In genomic region chr13:97295101-97295852, GRCm38 (mm10) we compare ENCODE assay signal across 8 mouse cellular contexts. TPM values are rescaled to one million over a fixed set of nuclear protein-coding genes. Genes with fewer than 3 reads are reported as not detected.
DNase-seq lines count a peak whose midpoint lies in the region; ATAC-seq and TF ChIP-seq lines count a peak whose summit lies in the region.

No protein-coding gene starts in this region.

- no peaks in the 10 kb centered on the region for H3K27me3 ChIP-seq in E14TG2a.4 (ENCODE audit: insufficient read depth, low read length)
- no peaks in the 10 kb centered on the region for H3K27me3 ChIP-seq in forebrain, embryonic 13.5 days
- H3K27me3 ChIP-seq in midbrain, embryonic 16.5 days (ENCODE audit: control insufficient read depth, insufficient read depth, low read depth, low read length) = no peaks in the 10 kb centered on the region

- H3K27ac ChIP-seq in forebrain, embryonic 13.5 days = no peak overlapping the region
- no peak overlapping the region for H3K27ac ChIP-seq in midbrain, embryonic 16.5 days (ENCODE audit: low read length)

- H3K4me2 ChIP-seq in forebrain, embryonic 13.5 days = no peak overlapping the region
- no peak overlapping the region for H3K4me2 ChIP-seq in midbrain, embryonic 16.5 days (ENCODE audit: low read length)

- H3K9ac ChIP-seq in forebrain, embryonic 13.5 days = no peak overlapping the region
- no peak overlapping the region for H3K9ac ChIP-seq in midbrain, embryonic 16.5 days (ENCODE audit: low read depth, low read length)

- peak; percentile 83 for DNase-seq in adrenal gland, postnatal 14 days
- peak; percentile 59 to 78 for DNase-seq in heart, postnatal 14 days
- peak; percentile 78 to 84 for DNase-seq in lung, adult 18-20 months
- DNase-seq in thymus, postnatal 14 days = no peak

- peaks cover 87% of the 10 kb centered on the region for H3K4me1 ChIP-seq in E14TG2a.4 (replicated peaks; ENCODE audit: low read depth, low read length)
- H3K4me1 ChIP-seq in forebrain, embryonic 13.5 days = peaks cover 44% of the 10 kb centered on the region
- H3K4me1 ChIP-seq in midbrain, embryonic 16.5 days (ENCODE audit: control insufficient read depth, insufficient read depth, low read length) = peaks cover 14% of the 10 kb centered on the region

- no peak for TF ChIP-seq CTCF in E14TG2a.4 (conservative IDR thresholded peaks at IDR 0.05; ENCODE audit: low read length)

- H3K9me3 ChIP-seq in E14TG2a.4 (ENCODE audit: low read length) = no peaks in the 10 kb centered on the region
- no peaks in the 10 kb centered on the region for H3K9me3 ChIP-seq in forebrain, embryonic 13.5 days (replicated peaks)
- no peaks in the 10 kb centered on the region for H3K9me3 ChIP-seq in midbrain, embryonic 16.5 days (replicated peaks; ENCODE audit: control insufficient read depth, low read length, poor library complexity, severe bottlenecking)

- peak overlapping the region; percentile 70 for H3K4me3 ChIP-seq in E14TG2a.4 (replicated peaks; ENCODE audit: low read length)
- no peak overlapping the region for H3K4me3 ChIP-seq in forebrain, embryonic 13.5 days
- no peak overlapping the region for H3K4me3 ChIP-seq in midbrain, embryonic 16.5 days (ENCODE audit: low read depth, low read length)

- WGBS in forebrain, embryonic 13.5 days = 56% methylated on average over 9 of the region's 9 CpGs
- 48% methylated on average over 9 of the region's 9 CpGs for WGBS in midbrain, embryonic 16.5 days

- intact Hi-C loops in heart, postnatal 14 days (cut with DNase I) = loop anchor here (2.0 to 5.0 kb wide), 2 partner anchors 54 to 142 kb away; partner anchors contain the start of gene Enc1

- ATAC-seq in inflammation-experienced regulatory T-cells, adult 6 months = no peak
- ATAC-seq in forebrain, embryonic 13.5 days = no peak
- no peak for ATAC-seq in midbrain, embryonic 16.5 days

- no peaks in the 10 kb centered on the region for H3K36me3 ChIP-seq in E14TG2a.4 (ENCODE audit: insufficient read depth, low read length)
- H3K36me3 ChIP-seq in forebrain, embryonic 13.5 days (ENCODE audit: poor library complexity, severe bottlenecking) = no peaks in the 10 kb centered on the region
- no peaks in the 10 kb centered on the region for H3K36me3 ChIP-seq in midbrain, embryonic 16.5 days (ENCODE audit: control insufficient read depth, insufficient read depth, low read length)

RNA-seq across cellular contexts. Expression of gene Enc1, which starts 54.4 kb away (rescaled TPM):
- 15.0 and 19.0 TPM in 2 replicates for total RNA-seq in adrenal gland, postnatal 14 days (2021)
- 10 to 100 TPM; 11.2 to 11.3 TPM for total RNA-seq in heart, postnatal 14 days (2021)
- polyA plus RNA-seq in inflammation-experienced regulatory T-cells, adult 6 months (2017; shearing (Covaris generic)) = 1 to 10 TPM; 1.7 to 4.6 (median 3.3) TPM
- 44.4 and 45.2 TPM in 2 replicates for polyA plus RNA-seq in forebrain, embryonic 13.5 days (2015; fragmentation: Nextera tagmentation; extraction: Ambion mirVana)
- polyA plus RNA-seq in midbrain, embryonic 16.5 days (2015; fragmentation: Nextera tagmentation; extraction: Ambion mirVana) = 103 and 119 TPM in 2 replicates
